Mouse (Mus musculus): Measurements from ENCODE around the gene Slc1a2. TPM values are rescaled to one million over a fixed set of nuclear protein-coding genes. Genes with fewer than 3 reads are reported as not detected.

Slc1a2 gene
- polyA plus RNA-seq, 1 experiment = 0.90 TPM

GRCm38 (mm10) chr2:102701382-102701781 lies 42.9 kb downstream of the Slc1a2 start:
- no peak for TF ChIP-seq CTCF (IDR thresholded peaks at IDR 0.05; ENCODE audit: borderline replicate concordance, insufficient read depth, low read length)
- no peak for TF ChIP-seq POLR2A (IDR thresholded peaks at IDR 0.05; ENCODE audit: low read depth, low read length)
- Histone ChIP-seq H3K4me3 (ENCODE audit: insufficient read depth, low read length) (no peak overlapping the region), H3K4me1 (ENCODE audit: control insufficient read depth, insufficient read depth, low read length) (no peaks in the 10 kb centered on the region), H3K27ac (ENCODE audit: insufficient read depth, low read length) (no peak overlapping the region)

- no peaks in the 10 kb centered on the region for H3K4me1 ChIP-seq (ENCODE audit: control insufficient read depth, insufficient read depth, low read length)
- no peak overlapping the region for H3K27ac ChIP-seq (ENCODE audit: insufficient read depth, low read length)
- TF ChIP-seq CTCF (IDR thresholded peaks at IDR 0.05; ENCODE audit: borderline replicate concordance, insufficient read depth, low read length) = no peak
- no peak for TF ChIP-seq POLR2A (IDR thresholded peaks at IDR 0.05; ENCODE audit: low read depth, low read length)
- H3K4me3 ChIP-seq (ENCODE audit: insufficient read depth, low read length) = no peak overlapping the region
Observed at GRCm38 (mm10) chr2:102703556-102703955, 45.1 kb downstream of the Slc1a2 start.

- no peak for TF ChIP-seq POLR2A (IDR thresholded peaks at IDR 0.05; ENCODE audit: low read depth, low read length)
- Histone ChIP-seq H3K27ac (ENCODE audit: insufficient read depth, low read length) (no peak overlapping the region), H3K4me1 (ENCODE audit: control insufficient read depth, insufficient read depth, low read length) (no peaks in the 10 kb centered on the region), H3K4me3 (ENCODE audit: insufficient read depth, low read length) (no peak overlapping the region)
Observed at GRCm38 (mm10) chr2:102704781-102705180, 46.3 kb downstream of the Slc1a2 start.

DNA sequence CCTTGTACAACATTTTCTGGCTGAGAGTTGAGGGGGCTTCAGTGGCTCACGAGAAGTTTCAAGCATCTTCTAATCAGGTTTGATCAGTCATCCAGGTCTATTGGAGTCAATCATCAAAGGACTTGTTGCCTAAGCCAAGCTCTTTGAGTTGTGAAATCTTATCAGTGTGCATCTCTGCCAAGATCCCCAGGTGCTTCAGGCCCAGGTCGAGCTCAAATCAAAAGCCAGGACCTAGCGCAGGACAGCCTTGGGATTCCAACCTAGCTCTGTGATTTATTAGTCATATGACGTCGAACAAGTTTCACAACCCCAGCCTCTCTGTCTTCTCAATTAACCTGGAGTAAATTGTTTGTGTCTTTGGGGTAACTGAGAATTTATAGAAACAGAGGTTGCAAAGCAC lies 53.1 kb downstream of the Slc1a2 start:
- TF ChIP-seq POLR2A (IDR thresholded peaks at IDR 0.05; ENCODE audit: low read depth, low read length) = no peak
- TF ChIP-seq CTCF (IDR thresholded peaks at IDR 0.05; ENCODE audit: borderline replicate concordance, insufficient read depth, low read length) = no peak
- H3K4me3 ChIP-seq (ENCODE audit: insufficient read depth, low read length) = no peak overlapping the region
- H3K4me1 ChIP-seq (ENCODE audit: control insufficient read depth, insufficient read depth, low read length) = no peaks in the 10 kb centered on the region
- H3K27ac ChIP-seq (ENCODE audit: insufficient read depth, low read length) = no peak overlapping the region

- no peaks in the 10 kb centered on the region for H3K4me1 ChIP-seq (ENCODE audit: control insufficient read depth, insufficient read depth, low read length)
- TF ChIP-seq POLR2A (IDR thresholded peaks at IDR 0.05; ENCODE audit: low read depth, low read length) (no peak), CTCF (IDR thresholded peaks at IDR 0.05; ENCODE audit: borderline replicate concordance, insufficient read depth, low read length) (no peak)
Observed at GRCm38 (mm10) chr2:102712049-102712448, 53.6 kb downstream of the Slc1a2 start.

DNA sequence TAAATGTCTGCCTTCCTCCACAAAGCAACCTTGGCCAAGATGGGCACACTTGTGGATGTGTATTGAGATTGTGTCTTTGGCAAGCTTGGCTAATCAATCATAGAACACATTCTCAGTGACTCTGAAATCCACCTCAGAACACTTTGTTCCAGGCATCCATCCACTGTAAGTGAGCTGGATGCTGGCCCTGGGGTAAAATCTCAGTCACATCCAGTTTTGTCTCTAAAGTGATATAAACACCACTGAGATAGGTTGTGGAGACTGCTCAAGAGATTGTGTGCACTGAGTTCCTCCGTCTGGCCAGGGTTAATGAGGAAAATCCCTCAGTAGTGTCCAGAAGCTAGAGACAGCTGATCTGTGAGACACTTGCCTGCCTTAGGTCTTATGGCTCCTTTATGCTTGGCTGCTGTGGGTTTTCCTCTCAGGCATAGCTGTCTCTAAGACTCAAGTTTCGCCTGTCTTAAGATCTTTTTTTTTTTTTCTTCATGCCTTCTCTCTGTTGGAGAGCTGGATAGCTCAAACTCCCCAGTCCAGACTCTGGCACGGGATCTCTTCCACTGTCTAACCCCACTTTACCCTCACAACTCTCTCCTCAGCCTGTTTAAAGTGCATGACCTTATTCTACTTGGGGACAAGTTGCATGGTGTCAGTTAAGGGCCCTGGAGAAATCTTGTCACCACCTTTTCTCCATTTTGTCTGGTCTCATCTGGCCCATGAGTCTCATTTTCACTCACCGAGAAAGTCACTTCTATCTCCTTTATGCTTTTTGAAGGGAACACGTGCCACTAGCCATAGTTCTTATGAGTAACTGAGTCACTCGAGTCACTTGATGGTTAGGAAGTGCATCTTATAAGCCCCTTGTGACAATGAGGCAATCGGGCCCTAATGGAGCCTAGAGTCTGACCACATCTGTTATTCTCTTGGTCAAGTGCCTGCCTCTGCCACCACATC lies 54.5 kb downstream of the Slc1a2 start:
- TF ChIP-seq CTCF (IDR thresholded peaks at IDR 0.05; ENCODE audit: borderline replicate concordance, insufficient read depth, low read length) (no peak), POLR2A (IDR thresholded peaks at IDR 0.05; ENCODE audit: low read depth, low read length) (no peak)
- no peak overlapping the region for H3K4me3 ChIP-seq (ENCODE audit: insufficient read depth, low read length)
- H3K4me1 ChIP-seq (ENCODE audit: control insufficient read depth, insufficient read depth, low read length) = no peaks in the 10 kb centered on the region
- H3K27ac ChIP-seq (ENCODE audit: insufficient read depth, low read length) = no peak overlapping the region

More at GRCm38 (mm10) chr2:102712049-102712448, 53.6 kb downstream of the Slc1a2 start:
- Histone ChIP-seq H3K4me3 (ENCODE audit: insufficient read depth, low read length) (no peak overlapping the region), H3K27ac (ENCODE audit: insufficient read depth, low read length) (no peak overlapping the region)

- H3K27ac ChIP-seq (ENCODE audit: insufficient read depth, low read length) = no peak overlapping the region
- TF ChIP-seq CTCF (IDR thresholded peaks at IDR 0.05; ENCODE audit: borderline replicate concordance, insufficient read depth, low read length) (no peak), POLR2A (IDR thresholded peaks at IDR 0.05; ENCODE audit: low read depth, low read length) (no peak)
- no peaks in the 10 kb centered on the region for H3K4me1 ChIP-seq (ENCODE audit: control insufficient read depth, insufficient read depth, low read length)
- H3K4me3 ChIP-seq (ENCODE audit: insufficient read depth, low read length) = no peak overlapping the region
Observed at GRCm38 (mm10) chr2:102714320-102714719, 55.9 kb downstream of the Slc1a2 start.

- Histone ChIP-seq H3K27ac (ENCODE audit: insufficient read depth, low read length) (no peak overlapping the region), H3K4me3 (ENCODE audit: insufficient read depth, low read length) (no peak overlapping the region), H3K4me1 (ENCODE audit: control insufficient read depth, insufficient read depth, low read length) (no peaks in the 10 kb centered on the region)
- TF ChIP-seq CTCF (IDR thresholded peaks at IDR 0.05; ENCODE audit: borderline replicate concordance, insufficient read depth, low read length) (no peak), POLR2A (IDR thresholded peaks at IDR 0.05; ENCODE audit: low read depth, low read length) (no peak)
Observed at GRCm38 (mm10) chr2:102715754-102716153, 57.3 kb downstream of the Slc1a2 start.

- Histone ChIP-seq H3K4me3 (ENCODE audit: insufficient read depth, low read length) (no peak overlapping the region), H3K4me1 (ENCODE audit: control insufficient read depth, insufficient read depth, low read length) (peaks cover 5% of the 10 kb centered on the region), H3K27ac (ENCODE audit: insufficient read depth, low read length) (no peak overlapping the region)
- TF ChIP-seq POLR2A (IDR thresholded peaks at IDR 0.05; ENCODE audit: low read depth, low read length) (no peak), CTCF (IDR thresholded peaks at IDR 0.05; ENCODE audit: borderline replicate concordance, insufficient read depth, low read length) (no peak)
Observed at GRCm38 (mm10) chr2:102721859-102722258, 63.4 kb downstream of the Slc1a2 start.

DNA sequence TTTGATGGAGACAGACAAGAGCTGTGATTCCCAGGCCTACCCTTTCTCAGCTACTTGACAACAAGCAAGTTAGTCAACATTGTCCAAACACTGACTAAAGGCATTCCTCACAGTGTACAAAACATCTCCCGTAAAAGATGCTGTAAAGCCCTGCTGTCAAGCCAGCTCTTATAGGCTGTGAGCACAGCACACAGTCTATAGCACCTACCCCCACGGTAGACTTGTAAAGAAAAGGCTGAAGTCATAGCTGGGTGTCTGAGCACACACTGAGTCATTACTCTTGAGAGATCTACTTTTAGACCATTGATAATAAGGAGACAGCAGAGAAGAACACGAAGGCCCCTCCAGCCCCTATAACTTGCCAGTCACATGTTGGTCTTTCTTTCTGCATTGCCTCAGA lies 66.6 kb downstream of the Slc1a2 start:
- TF ChIP-seq POLR2A (IDR thresholded peaks at IDR 0.05; ENCODE audit: low read depth, low read length) (no peak), CTCF (IDR thresholded peaks at IDR 0.05; ENCODE audit: borderline replicate concordance, insufficient read depth, low read length) (no peak)
- Histone ChIP-seq H3K4me1 (ENCODE audit: control insufficient read depth, insufficient read depth, low read length) (peaks cover 5% of the 10 kb centered on the region), H3K4me3 (ENCODE audit: insufficient read depth, low read length) (no peak overlapping the region), H3K27ac (ENCODE audit: insufficient read depth, low read length) (no peak overlapping the region)
